Mouse (Mus musculus) erythroblast, embryonic 14.5 days (primary cell): Measurements from ENCODE around the gene Gdnf.

Experiments
- GATA1 ChIP-seq: IDR thresholded peaks from 2 replicates; pipeline ENCODE4 v1.6.1; 2012; ENCODE audit warnings: low read length, inconsistent platforms, mixed read lengths
- TAL1 ChIP-seq: IDR thresholded peaks from 3 replicates; pipeline ENCODE4 v1.6.1; 2012; ENCODE audit warnings: low read length, inconsistent platforms, mixed read lengths

- TF ChIP-seq GATA1 (no peak), TAL1 (no peak)
These were observed 46.8 kb downstream of the Gdnf start for GRCm38 (mm10) chr15:7857418-7857817.
